Mouse (Mus musculus) lung, embryonic 16.5 days (tissue): ENCODE measurements around the gene Wdr91. TPM values are rescaled to one million over a fixed set of nuclear protein-coding genes. Genes with fewer than 3 reads are reported as not detected.
A peak's percentile ranks its signal among the peaks of the same experiment; 100 is the strongest.

Experiments used
- ATAC-seq: fragments of 200-750 bp; cut with Nextera tagmentation; 2 replicates; pipeline ENCODE4 v1.8.0; 2017; ENCODE audit warnings: low read depth, mild to moderate bottlenecking, moderate library complexity
- H3K27ac ChIP-seq: fragments of 300-500 bp; sonication (generic); 2 replicates; pipeline ENCODE4 v1.5.1; 2014; ENCODE audit warnings: mild to moderate bottlenecking, control low read depth, low read length
- H3K27me3 ChIP-seq: fragments of 300-500 bp; sonication (generic); 2 replicates; pipeline ENCODE4 v1.6.1; 2014; ENCODE audit warnings: low read depth, low read length, mixed read lengths; ENCODE audit not compliant: control insufficient read depth, insufficient read depth
- H3K36me3 ChIP-seq: fragments of 300-500 bp; sonication (generic); 2 replicates; pipeline ENCODE4 v1.6.1; 2014; ENCODE audit warnings: low read length; ENCODE audit not compliant: control insufficient read depth, insufficient read depth
- H3K4me1 ChIP-seq: fragments of 300-500 bp; sonication (generic); replicated peaks from 2 replicates; pipeline ENCODE4 v1.6.1; 2014; ENCODE audit warnings: low read length, mixed read lengths; ENCODE audit not compliant: control insufficient read depth, insufficient read depth
- H3K4me2 ChIP-seq: fragments of 300-500 bp; sonication (generic); 2 replicates; pipeline ENCODE4 v1.6.1; 2014; ENCODE audit warnings: low read depth, low read length, control low read depth
- H3K4me3 ChIP-seq: fragments of 300-500 bp; sonication (generic); 2 replicates; pipeline ENCODE4 v1.5.1; 2014; ENCODE audit warnings: mild to moderate bottlenecking, low read length, control low read depth
- H3K9ac ChIP-seq: fragments of 300-500 bp; sonication (generic); 2 replicates; pipeline ENCODE4 v1.6.1; 2014; ENCODE audit warnings: low read length, control low read depth
- H3K9me3 ChIP-seq: fragments of 300-500 bp; sonication (generic); 2 replicates; pipeline ENCODE4 v1.6.1; 2016; ENCODE audit warnings: low read length; ENCODE audit not compliant: control insufficient read depth
- WGBS: fragments of 180-500 bp; shearing (Covaris S2); extraction: QIAGEN DNeasy Blood & Tissue Kit; methylation state at CpG from one replicate; pipeline ENCODE4 v1.1.7; 2014; 5-methylcytosine and 5-hydroxymethylcytosine counted together
- polyA plus RNA-seq: library from polyadenylated mRNA; unstranded; fragments of >200 nt; fragmentation: Nextera tagmentation; extraction: Ambion mirVana; gene quantifications from 2 replicates; pipeline ENCODE4 v1.2.1, GENCODE M21; 2015

Wdr91 gene
- polyA plus RNA-seq, 1 experiment from 2014 or later, result 19.0 TPM

DNA sequence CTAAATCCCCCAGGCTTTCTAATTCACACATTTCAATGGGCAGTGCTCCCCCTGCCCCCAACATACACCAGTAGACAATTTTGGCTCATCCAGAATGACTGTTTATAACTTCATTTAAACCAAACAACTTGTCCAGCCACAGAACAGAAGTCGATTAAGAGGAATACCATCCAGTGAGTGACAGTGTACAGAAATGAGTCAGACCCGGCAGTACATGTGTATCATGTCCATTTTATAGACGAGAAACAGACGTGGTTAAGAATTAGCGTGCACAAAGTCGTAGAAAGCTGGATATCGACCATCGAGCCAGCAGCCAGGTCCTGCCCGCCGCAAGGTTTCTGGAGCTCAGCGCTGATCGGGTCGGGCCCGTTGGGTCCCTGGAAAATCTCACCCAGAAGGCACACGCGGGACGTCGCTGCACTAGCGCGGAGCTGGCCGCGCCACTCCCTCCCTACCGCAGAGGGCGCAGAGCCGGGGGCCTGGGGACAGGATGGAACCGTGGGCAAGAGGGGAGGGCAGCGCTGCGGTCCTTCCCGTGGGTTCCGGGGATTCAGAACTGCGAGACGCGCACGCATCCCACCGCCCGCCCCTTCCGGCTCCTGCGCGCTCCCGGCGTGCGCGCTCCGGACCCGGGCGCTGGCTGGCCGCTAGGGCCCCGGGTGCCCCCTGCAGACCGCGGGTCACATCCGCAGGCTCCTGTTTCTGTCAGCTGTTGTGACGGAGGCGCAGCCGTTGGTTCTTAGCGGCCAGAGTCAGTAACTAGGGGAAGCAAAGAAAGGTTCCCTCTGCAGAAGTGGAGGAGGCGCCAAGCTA lies 33.0 kb downstream of the Wdr91 start, which contains the start of gene Cyren:
Gene Cyren (minus strand): TSS at position 552 of the 813 bp plus-strand sequence.
- Histone ChIP-seq H3K9me3 (no peaks in the 10 kb centered on the region), H3K9ac (peak within 1 kb of the TSS; percentile 90), H3K27me3 (no peaks in the 10 kb centered on the region), H3K36me3 (peaks cover 11% of the 10 kb centered on the region; the same call in 1 of the 2 replicates), H3K27ac (peak within 1 kb of the TSS; percentile 95), H3K4me3 (peak within 1 kb of the TSS; percentile 82), H3K4me1 (peaks cover 30% of the 10 kb centered on the region), H3K4me2 (peak within 1 kb of the TSS; percentile 83)
- under 1% methylated on average over 51 of the region's 56 CpGs for WGBS
- peak; percentile 92 for ATAC-seq

GRCm38 (mm10) chr6:34876835-34877156 lies 33.9 kb downstream of the Wdr91 start:
- 13% methylated on average over 2 of the region's 2 CpGs for WGBS
- Histone ChIP-seq H3K27ac (peak overlapping the region; percentile 95), H3K4me3 (peak overlapping the region; percentile 82)

DNA sequence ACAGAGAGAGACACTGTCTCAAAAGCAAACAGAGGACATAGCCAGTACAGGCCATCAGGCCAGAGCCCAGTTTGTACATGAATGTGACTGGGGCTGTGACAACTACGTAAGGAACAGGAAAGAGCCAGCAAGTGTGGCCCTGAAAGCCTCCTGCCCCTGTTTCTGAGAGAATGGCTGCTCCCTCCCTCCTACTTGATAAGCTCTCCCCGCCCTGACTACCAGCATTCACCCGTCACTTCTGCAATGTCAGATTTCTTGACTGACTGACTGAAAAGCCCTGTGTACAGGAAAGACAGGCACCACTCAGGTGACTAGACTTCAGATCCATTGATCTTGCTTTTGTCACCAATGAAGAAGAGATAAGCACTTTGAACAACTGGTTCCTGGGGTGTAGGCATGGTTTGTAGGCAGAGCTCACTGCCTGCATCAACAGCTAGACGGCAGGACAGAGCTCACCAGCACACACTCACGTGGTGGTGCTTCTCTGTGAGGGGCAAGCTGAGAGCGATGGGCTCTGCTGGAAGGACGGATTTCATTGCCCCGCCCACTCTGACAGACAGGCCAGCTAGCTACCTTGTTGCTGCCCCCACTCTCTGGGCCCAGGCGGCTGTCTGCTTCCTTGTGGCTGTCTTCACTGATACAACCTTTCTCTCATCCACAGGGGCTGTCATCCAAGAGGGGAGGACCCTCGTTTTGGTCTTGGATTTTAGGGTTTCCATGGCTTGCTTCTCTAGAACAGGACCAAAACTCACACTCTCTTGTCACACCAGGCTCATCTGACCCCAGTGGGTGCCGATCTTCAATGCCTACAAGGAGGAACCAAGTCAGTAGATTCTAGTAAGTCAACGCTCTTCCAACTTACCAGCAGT lies 34.5 kb downstream of the Wdr91 start:
- no peak for ATAC-seq
- 43% methylated on average over 12 of the region's 12 CpGs for WGBS
- Histone ChIP-seq H3K4me3 (peak overlapping the region; percentile 82), H3K36me3 (peaks cover 11% of the 10 kb centered on the region; the same call in 1 of the 2 replicates), H3K27me3 (no peaks in the 10 kb centered on the region), H3K4me1 (peaks cover 32% of the 10 kb centered on the region), H3K4me2 (peak overlapping the region; percentile 83; the same call in 1 of the 2 replicates), H3K27ac (peak overlapping the region; percentile 95), H3K9me3 (no peaks in the 10 kb centered on the region), H3K9ac (peak overlapping the region; percentile 90)

More at GRCm38 (mm10) chr6:34876835-34877156, 33.9 kb downstream of the Wdr91 start:
- Histone ChIP-seq H3K4me1 (peaks cover 31% of the 10 kb centered on the region), H3K9me3 (no peaks in the 10 kb centered on the region), H3K36me3 (peaks cover 11% of the 10 kb centered on the region; the same call in 1 of the 2 replicates), H3K4me2 (peak overlapping the region; percentile 83), H3K27me3 (no peaks in the 10 kb centered on the region), H3K9ac (peak overlapping the region; percentile 90)
- ATAC-seq, result 0 out of 2 replicates have a peak, but pooled peaks have one; percentile 13

DNA sequence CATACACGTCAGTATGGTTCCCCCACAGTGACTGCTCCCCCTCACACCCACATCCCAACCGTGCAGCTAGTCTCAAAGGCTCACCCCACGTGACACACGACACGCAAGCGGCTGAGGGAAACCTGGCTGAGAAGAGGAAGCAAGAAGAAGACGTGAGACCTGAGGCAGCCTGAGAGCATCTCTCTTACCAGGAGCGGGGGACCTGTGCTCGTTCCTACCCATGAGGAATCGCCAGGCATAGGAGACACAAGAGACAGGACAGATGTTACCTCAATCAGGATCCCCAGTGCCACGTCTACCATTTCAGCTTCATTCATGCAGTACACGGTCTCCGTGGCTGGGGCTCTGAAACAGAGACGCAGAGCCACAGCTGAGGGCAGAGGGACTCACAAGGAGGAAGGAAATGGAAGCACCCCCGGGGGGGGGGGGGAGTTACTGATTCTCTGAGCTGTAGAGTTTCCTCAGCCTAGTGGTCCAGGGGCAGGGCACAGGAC lies 35.4 kb downstream of the Wdr91 start:
- Histone ChIP-seq H3K9ac (0 out of 2 replicates have a peak overlapping the region, but pooled peaks have one; percentile 2), H3K4me2 (no peak overlapping the region)

DNA sequence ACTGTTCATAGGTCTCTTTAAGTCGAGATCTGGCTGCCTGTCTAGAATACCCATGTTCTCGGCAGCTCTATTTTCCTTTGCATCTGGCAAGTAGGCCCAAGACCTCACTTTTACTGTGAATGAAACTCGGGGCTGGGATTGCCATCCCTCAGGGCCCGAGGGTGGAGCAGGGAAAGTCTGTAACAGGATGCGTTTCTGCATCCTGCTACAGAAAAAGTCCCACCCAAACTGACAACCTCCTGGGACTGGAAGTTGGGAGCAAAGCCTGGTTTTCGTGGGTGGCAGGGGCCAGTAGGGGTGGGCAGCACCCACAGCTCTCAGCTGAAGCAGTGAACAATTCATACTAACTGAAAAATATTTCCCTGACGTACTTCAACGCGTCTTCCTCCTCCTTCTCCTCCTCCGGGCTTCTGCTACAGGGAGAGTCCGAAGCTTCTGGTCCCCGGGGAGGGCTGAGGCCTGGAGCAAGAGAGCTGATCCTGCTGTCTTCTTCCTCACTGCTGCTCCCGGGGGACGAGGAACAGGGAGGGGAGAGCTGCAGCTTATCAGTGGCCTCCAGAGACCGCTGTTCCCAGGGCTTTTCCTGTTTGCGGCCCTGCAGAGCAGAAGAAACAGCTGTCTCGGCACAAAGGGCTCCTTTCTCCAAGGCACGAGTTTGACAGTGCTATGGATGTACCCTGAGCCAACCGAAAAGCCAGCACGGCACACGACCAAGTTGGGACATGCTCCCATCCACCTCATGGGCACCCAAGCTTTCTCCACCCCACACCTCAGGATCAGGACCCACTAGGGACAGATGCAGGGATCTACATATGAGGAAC lies 36.4 kb downstream of the Wdr91 start:
- Histone ChIP-seq H3K27me3 (no peaks in the 10 kb centered on the region), H3K36me3 (0 out of 2 replicates have a peak, but pooled peaks cover 2% of the 10 kb centered on the region), H3K27ac (peak overlapping the region; percentile 84), H3K9me3 (no peaks in the 10 kb centered on the region), H3K9ac (peak overlapping the region; percentile 36), H3K4me3 (no peak overlapping the region), H3K4me2 (no peak overlapping the region; the same call in 1 of the 2 replicates), H3K4me1 (peaks cover 49% of the 10 kb centered on the region)
- whole genome bisulfite sequencing, result 38% methylated on average over 20 of the region's 21 CpGs
- ATAC-seq, result peak; percentile 7

More for the DNA sequence above, 35.4 kb downstream of the Wdr91 start:
- H3K27ac ChIP-seq, result peak overlapping the region; percentile 84
- no peak overlapping the region for H3K4me3 ChIP-seq
- H3K27me3 ChIP-seq, result no peaks in the 10 kb centered on the region
- WGBS, result 82% methylated on average over 15 of the region's 15 CpGs
- H3K36me3 ChIP-seq, result peaks cover 6% of the 10 kb centered on the region; the same call in 1 of the 2 replicates
- no peak for ATAC-seq
- no peaks in the 10 kb centered on the region for H3K9me3 ChIP-seq
- peaks cover 41% of the 10 kb centered on the region for H3K4me1 ChIP-seq

DNA sequence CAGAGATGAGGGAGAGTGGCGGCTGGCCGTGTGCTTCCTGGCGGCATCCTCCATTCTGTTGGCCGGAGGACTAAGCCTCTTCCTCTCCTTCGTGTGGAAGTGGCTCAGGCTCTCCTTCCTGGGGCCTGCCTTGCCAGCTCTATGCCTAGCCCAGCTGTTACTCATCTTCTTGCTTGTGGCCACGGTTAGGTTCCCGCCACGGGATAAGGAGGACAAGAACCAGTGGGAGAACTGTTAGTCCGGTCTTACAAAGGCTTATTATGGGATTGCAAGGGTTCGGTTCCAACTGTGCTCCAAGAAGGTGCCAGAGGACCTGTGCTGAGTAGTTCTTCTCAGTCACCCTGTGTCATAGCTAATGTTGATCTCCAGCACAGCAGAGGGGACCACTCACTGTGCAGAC lies 37.8 kb downstream of the Wdr91 start:
- Histone ChIP-seq H3K4me3 (no peak overlapping the region), H3K27ac (no peak overlapping the region), H3K9ac (no peak overlapping the region), H3K27me3 (no peaks in the 10 kb centered on the region), H3K36me3 (0 out of 2 replicates have a peak, but pooled peaks cover 2% of the 10 kb centered on the region), H3K4me2 (no peak overlapping the region), H3K4me1 (peaks cover 55% of the 10 kb centered on the region), H3K9me3 (no peaks in the 10 kb centered on the region)
- 81% methylated on average over 10 of the region's 10 CpGs for WGBS
- ATAC-seq, result no peak

DNA sequence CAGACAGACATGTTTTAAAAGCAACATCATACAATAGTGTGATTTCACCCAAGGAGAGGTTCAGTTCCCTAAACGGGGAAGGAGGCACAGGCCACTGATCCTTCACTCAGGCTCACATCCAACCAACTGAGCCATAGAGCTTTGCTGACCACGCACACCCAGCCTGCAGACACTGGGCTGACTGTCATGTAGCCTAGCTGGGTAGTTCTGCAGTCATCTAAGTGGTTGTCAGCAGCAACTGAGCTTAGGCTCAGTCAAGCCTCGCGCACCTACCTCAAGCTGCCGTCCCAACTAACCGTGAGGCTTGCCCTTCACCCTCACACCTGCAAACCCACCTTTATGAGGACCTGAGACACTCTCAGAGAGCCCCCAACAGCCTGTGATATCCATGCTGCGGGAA lies 38.7 kb downstream of the Wdr91 start:
- ATAC-seq, result no peak
- Histone ChIP-seq H3K27me3 (no peaks in the 10 kb centered on the region), H3K4me3 (no peak overlapping the region), H3K36me3 (0 out of 2 replicates have a peak, but pooled peaks cover 2% of the 10 kb centered on the region), H3K9ac (no peak overlapping the region), H3K9me3 (no peaks in the 10 kb centered on the region), H3K4me1 (peaks cover 62% of the 10 kb centered on the region), H3K27ac (no peak overlapping the region), H3K4me2 (no peak overlapping the region)
- 83% methylated on average over 7 of the region's 7 CpGs for WGBS

DNA sequence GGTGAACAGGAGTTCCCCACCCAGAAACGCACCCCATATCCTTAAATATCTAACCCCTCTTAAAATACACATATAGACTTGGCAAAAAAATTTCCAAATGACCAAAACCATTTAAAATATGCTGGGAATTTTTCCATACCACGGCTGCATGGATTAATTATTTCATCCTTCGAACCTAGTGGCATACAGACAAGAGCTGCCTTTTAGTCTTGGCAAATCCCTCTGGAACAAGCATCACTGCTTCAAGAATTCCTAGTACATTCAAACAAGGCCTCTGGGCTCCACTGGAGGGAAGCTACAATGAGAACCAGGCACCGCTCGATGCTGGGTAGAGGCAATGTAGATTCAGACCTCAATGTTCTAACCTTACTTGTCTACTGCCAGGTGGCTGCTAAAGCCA lies 40.0 kb downstream of the Wdr91 start:
- ATAC-seq, result peak; percentile 6; the same call in 1 of the 2 replicates
- H3K9ac ChIP-seq, result peak overlapping the region; percentile 17; the same call in 1 of the 2 replicates
- WGBS, result 45% methylated on average over 5 of the region's 5 CpGs
- H3K36me3 ChIP-seq, result no peaks in the 10 kb centered on the region
- no peaks in the 10 kb centered on the region for H3K27me3 ChIP-seq
- H3K4me3 ChIP-seq, result no peak overlapping the region
- H3K27ac ChIP-seq, result peak overlapping the region; percentile 54
- peaks cover 63% of the 10 kb centered on the region for H3K4me1 ChIP-seq
- no peak overlapping the region for H3K4me2 ChIP-seq
- H3K9me3 ChIP-seq, result no peaks in the 10 kb centered on the region
